ENCODE assay signal across 7 mouse cellular contexts in the genomic region with DNA sequence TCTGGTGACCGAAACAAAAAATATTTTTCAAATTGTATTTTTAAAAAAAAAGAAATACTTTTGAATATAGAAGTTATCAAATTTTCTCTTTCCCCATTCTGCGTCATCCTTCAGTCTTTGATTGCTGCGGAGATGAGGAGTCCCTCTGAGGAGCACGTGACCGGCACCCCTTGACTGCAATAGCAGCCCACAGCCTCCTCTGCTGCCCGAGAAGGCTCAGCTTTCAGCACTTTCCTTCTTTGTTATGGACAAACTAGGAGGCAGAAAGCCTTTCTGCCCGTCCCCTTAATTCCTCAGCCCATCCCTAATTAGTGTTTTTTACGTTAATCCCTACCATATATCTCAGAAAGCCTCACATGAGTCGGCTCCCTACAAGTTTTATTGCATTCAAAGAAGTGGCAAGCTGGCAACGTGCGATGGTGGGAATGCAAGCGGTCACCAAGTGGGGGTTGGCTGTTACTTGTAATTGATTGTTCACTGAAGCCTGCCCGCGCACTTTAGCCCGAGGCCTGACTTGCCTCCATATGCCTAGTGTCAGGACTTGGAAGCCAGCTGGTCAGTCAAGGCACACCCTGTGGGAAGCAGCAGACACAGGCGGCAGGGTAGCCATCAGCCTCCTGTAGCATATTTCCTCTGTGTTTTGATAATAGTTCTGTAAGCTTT.
DNase-seq lines count a peak whose midpoint lies in the region; ATAC-seq lines count a peak whose summit lies in the region.

No protein-coding gene starts in this region.

- H3K4me1 ChIP-seq in lung, embryonic 16.5 days (replicated peaks; ENCODE audit: control insufficient read depth, insufficient read depth, low read length) = peaks cover 3% of the 10 kb centered on the region; the same call in 1 of the 2 replicates
- peaks cover 11% of the 10 kb centered on the region; the same call in 1 of the 2 replicates for H3K4me1 ChIP-seq in embryonic facial prominence, embryonic 14.5 days (ENCODE audit: control insufficient read depth, insufficient read depth, low read length)

- ATAC-seq in lung, embryonic 16.5 days (ENCODE audit: low read depth) = peak; percentile 88
- peak; percentile 62; the same call in 1 of the 2 replicates for ATAC-seq in embryonic facial prominence, embryonic 14.5 days (ENCODE audit: low read depth)

- 16% methylated on average over 16 of the region's 16 CpGs for WGBS in lung, embryonic 16.5 days
- 13% methylated on average over 16 of the region's 16 CpGs for WGBS in embryonic facial prominence, embryonic 14.5 days

- peak overlapping the region; percentile 37; the same call in 1 of the 2 replicates for H3K4me2 ChIP-seq in lung, embryonic 16.5 days (ENCODE audit: low read depth, low read length)
- H3K4me2 ChIP-seq in embryonic facial prominence, embryonic 14.5 days (ENCODE audit: low read depth, low read length) = peak overlapping the region; percentile 38

- H3K9ac ChIP-seq in lung, embryonic 16.5 days (ENCODE audit: low read length) = no peak overlapping the region
- no peak overlapping the region for H3K9ac ChIP-seq in embryonic facial prominence, embryonic 14.5 days (ENCODE audit: low read depth, low read length)

- no peaks in the 10 kb centered on the region for H3K36me3 ChIP-seq in lung, embryonic 16.5 days (ENCODE audit: control insufficient read depth, insufficient read depth, low read length)
- no peaks in the 10 kb centered on the region for H3K36me3 ChIP-seq in embryonic facial prominence, embryonic 14.5 days (ENCODE audit: control insufficient read depth, insufficient read depth, low read length)

- no peaks in the 10 kb centered on the region; the same call in 1 of the 2 replicates for H3K27me3 ChIP-seq in lung, embryonic 16.5 days (ENCODE audit: control insufficient read depth, insufficient read depth, low read depth, low read length)
- no peaks in the 10 kb centered on the region for H3K27me3 ChIP-seq in embryonic facial prominence, embryonic 14.5 days (replicated peaks; ENCODE audit: control insufficient read depth, insufficient read depth, low read length)

- no peaks in the 10 kb centered on the region for H3K9me3 ChIP-seq in lung, embryonic 16.5 days (ENCODE audit: control insufficient read depth, low read length)
- no peaks in the 10 kb centered on the region for H3K9me3 ChIP-seq in embryonic facial prominence, embryonic 14.5 days (ENCODE audit: control insufficient read depth, low read length)

- no peak for DNase-seq in lung, adult 18-20 months
- no peak for DNase-seq in embryonic facial prominence, embryonic 14.5 days (ENCODE audit: low spot score)
- peak; percentile 45 for DNase-seq in lung, postnatal 14 days
- DNase-seq in layer of hippocampus, postnatal 10 days (ENCODE audit: low spot score in 2 of 2) = no peak
- DNase-seq in urinary bladder, adult 2 months (ENCODE audit: low spot score) = no peak
- DNase-seq in urinary bladder, postnatal 4 days (ENCODE audit: low spot score in 2 of 2) = no peak

- H3K4me3 ChIP-seq in lung, embryonic 16.5 days (ENCODE audit: low read length) = peak overlapping the region; percentile 19; the same call in 1 of the 2 replicates
- no peak overlapping the region for H3K4me3 ChIP-seq in embryonic facial prominence, embryonic 14.5 days (ENCODE audit: low read depth, low read length)

- peak overlapping the region; percentile 20; the same call in 1 of the 2 replicates for H3K27ac ChIP-seq in lung, embryonic 16.5 days (ENCODE audit: low read length)
- peak overlapping the region; percentile 24; the same call in 1 of the 2 replicates for H3K27ac ChIP-seq in embryonic facial prominence, embryonic 14.5 days (replicated peaks; ENCODE audit: low read depth, low read length)
